Mouse (Mus musculus) layer of hippocampus, postnatal 25 days (tissue): Measurements from ENCODE around the gene Tmbim4. TPM values are rescaled to one million over a fixed set of nuclear protein-coding genes. Genes with fewer than 3 reads are reported as not detected.

Source experiments
- DNase-seq, 2 experiments: peaks; one replicate each; pipeline ENCODE4 v3.0.0; 2022; ENCODE audit warnings: mixed read lengths in 2 of 2, low spot score in 1 of 2; ENCODE audit errors: extremely low spot score in 1 of 2
- total RNA-seq, 2 experiments: library from RNA; stranded (reverse); gene quantifications; 2 replicates each; pipeline ENCODE4 v1.2.3; 2021

The Tmbim4 gene
- total RNA-seq, 2 experiments from 2014 or later = 56.7 to 68.5 TPM

GRCm38 (mm10) chr10:120239476-120239875, 38.1 kb downstream of the Tmbim4 start:
- DNase-seq = no peak

GRCm38 (mm10) chr10:120242421-120242820, 41.0 kb downstream of the Tmbim4 start:
- no peak for DNase-seq

GRCm38 (mm10) chr10:120245681-120246080, 44.3 kb downstream of the Tmbim4 start:
- no peak for DNase-seq

- DNase-seq = peak; percentile 11 to 16
Observed at GRCm38 (mm10) chr10:120246994-120247750, 45.8 kb downstream of the Tmbim4 start.

GRCm38 (mm10) chr10:120250911-120251683, 49.7 kb downstream of the Tmbim4 start:
- DNase-seq = no peak

DNA sequence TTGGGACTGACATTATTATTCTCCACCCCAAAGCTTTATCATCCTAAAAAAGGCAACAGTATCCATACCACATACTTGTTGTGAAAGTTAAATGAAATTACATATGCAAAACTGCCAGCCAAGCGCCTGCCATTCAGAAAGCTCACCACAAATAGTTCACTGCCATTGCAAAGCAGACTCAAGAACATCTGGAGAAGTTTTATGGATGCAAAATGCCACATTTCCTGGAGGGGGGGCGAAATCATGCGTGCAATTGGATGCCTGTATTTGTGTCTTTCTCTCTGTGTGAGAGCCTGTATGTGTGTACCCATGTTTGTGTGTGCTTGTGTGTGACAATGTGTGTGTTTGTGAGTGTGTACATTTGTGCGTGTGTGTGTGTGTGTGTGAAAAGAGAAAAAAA, 50.4 kb downstream of the Tmbim4 start:
- no peak for DNase-seq

DNA sequence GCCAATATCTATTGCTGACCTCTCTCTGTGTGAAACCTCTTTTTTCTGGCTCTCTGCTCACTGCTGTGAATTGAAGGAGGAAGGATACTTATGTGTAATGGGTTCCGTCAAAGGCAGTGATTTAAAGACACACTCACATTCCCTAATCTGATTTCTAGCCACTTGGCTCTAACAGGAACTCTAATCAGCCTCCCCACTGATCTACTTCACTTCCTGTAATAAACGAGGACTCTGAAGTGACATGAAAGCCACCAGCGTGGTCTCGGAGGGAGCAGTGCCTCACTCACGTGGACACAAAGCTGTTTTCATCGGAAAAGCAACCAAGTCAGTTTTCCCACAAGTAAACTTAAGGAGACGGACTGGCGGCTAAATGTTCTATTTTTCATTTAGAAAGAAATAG, 51.4 kb downstream of the Tmbim4 start:
- no peak for DNase-seq

- DNase-seq = peak in 1 of 2 experiments; percentile 54
Observed at GRCm38 (mm10) chr10:120257231-120257630, 55.8 kb downstream of the Tmbim4 start.

DNA sequence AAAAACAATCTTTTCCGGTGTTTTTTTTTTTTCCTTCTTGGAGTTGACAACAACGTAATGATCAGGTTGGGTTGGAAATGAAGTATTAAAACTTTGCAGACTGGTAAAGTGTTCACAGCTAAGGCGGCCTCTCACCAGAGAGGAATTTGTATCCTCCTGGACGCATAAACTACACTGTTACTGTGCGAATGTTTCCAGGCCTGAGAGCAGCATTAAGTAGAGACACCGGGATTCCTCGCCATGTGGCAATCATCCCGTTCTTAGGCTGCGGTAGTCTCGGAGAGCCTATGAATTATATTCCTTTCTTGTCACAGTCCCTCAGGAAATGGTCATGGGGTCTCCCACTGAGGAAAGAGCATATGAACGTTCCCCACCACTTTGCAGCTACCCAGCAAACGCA, 66.4 kb downstream of the Tmbim4 start:
- DNase-seq = no peak

GRCm38 (mm10) chr10:120269946-120270345, 68.6 kb downstream of the Tmbim4 start:
- DNase-seq = no peak

- peak in 1 of 2 experiments; percentile 68 for DNase-seq
Observed at GRCm38 (mm10) chr10:120270777-120271176, 69.4 kb downstream of the Tmbim4 start.

- DNase-seq = no peak
Observed at GRCm38 (mm10) chr10:120271318-120271717, 69.9 kb downstream of the Tmbim4 start.

DNA sequence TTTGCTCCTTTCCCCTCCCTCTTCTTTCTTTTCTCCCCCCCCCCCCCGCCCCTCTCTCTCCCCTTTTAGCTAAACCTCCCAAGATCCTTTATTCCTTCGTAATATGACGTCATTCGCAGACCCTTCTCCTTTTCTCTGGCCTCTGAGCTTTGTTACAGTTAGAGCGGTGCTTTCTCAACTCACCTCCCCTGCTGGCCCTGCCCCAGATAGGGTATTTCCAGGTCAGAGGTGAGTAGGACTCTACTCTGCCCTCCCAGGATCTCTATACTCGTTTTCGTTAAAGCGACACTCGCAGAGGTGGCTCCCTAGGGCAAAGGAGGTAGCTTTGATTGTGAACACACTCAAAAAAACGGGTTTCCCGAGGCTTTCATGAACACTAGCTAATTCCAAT, 70.5 kb downstream of the Tmbim4 start:
- DNase-seq = no peak

GRCm38 (mm10) chr10:120272270-120272883, 71.0 kb downstream of the Tmbim4 start:
- DNase-seq = no peak

- DNase-seq = no peak
Observed at GRCm38 (mm10) chr10:120273335-120273734, 71.9 kb downstream of the Tmbim4 start.

Other genes starting within 250 kb of the Tmbim4 start
- gene Helb, start 88.6 kb upstream of the Tmbim4 start, total RNA-seq = 1 to 10 TPM; 3.8 to 4.8 TPM
- under 1 TPM; 0.44 to 0.70 TPM for gene Irak3, start 540 bp downstream of the Tmbim4 start, total RNA-seq
- gene Llph, start 25.5 kb downstream of the Tmbim4 start, total RNA-seq = 10 to 100 TPM; 16.4 to 17.7 TPM